Mouse (Mus musculus): ENCODE measurements around the gene Tshz2. TPM values are rescaled to one million over a fixed set of nuclear protein-coding genes. Genes with fewer than 3 reads are reported as not detected.

The Tshz2 gene
- polyA plus RNA-seq, 1 experiment from 2014 or later, result 5.3 TPM

DNA sequence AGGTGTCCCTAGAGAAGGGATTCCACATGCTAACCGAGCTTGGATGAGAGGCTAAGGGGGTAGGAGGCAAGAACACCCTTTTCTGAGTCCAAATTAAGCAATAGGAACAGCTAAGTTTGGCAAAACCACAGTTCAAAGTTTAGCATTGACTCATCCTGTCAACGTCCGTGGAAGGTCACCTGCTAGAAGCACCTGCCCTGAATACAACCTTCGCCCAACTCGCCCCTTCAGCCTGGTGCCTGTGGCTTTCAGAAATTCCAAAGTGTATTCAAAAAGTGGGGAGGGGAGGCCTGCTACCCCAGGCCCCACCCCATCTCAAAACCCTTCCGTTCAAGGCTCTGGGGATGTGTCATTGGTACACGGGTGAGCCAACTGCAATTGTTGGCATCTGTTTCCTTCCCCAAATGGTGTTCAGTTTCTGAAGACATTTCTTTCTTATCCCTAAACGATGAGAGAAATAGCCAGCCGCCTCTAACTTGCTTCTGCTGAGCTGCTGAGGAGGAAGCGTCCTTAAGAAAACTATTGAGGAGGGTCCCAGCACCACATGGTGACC is 396.6 kb downstream of the Tshz2 start:
- no peak overlapping the region for H3K27ac ChIP-seq (ENCODE audit: low read depth, low read length)
- H3K4me2 ChIP-seq, result no peak overlapping the region
- H3K4me3 ChIP-seq (ENCODE audit: low read depth, low read length), result no peak overlapping the region
- H3K9ac ChIP-seq (ENCODE audit: low read depth, low read length), result no peak overlapping the region
- no peak for ATAC-seq (replicated peaks; ENCODE audit: insufficient number of reproducible peaks, low FRiP score, low TSS enrichment)
- H3K36me3 ChIP-seq (ENCODE audit: control insufficient read depth, insufficient read depth, low read length), result no peaks in the 10 kb centered on the region
- no peaks in the 10 kb centered on the region for H3K9me3 ChIP-seq (replicated peaks; ENCODE audit: control insufficient read depth, low read length)
- no peaks in the 10 kb centered on the region for H3K4me1 ChIP-seq (ENCODE audit: control insufficient read depth, insufficient read depth, low read length)
- WGBS (ENCODE audit: insufficient replicate concordance), result 79% methylated on average over 10 of the region's 10 CpGs
- no peaks in the 10 kb centered on the region for H3K27me3 ChIP-seq (ENCODE audit: control insufficient read depth, insufficient read depth, low read length)

DNA sequence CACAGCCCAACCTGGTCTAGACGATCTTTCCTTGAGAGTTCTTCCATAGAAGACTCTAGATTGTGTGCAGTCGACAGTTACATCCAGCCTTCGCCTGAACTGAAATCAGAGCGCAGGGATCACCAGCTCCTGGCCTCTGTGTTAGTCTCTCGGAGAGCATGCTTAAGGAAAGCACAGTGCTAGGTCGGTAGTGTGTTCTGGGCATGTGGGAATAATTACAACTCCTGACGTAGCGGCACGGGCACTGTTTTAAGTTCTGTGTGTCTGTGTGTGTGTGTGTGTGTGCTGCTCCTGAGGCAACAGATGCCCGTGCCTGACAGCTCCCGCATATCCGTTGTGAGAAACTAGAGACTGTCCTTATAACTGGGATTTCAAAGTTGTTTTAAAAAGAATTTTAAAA is 398.4 kb downstream of the Tshz2 start:
- 89% methylated on average over 12 of the region's 12 CpGs for WGBS (ENCODE audit: insufficient replicate concordance)
- no peaks in the 10 kb centered on the region for H3K36me3 ChIP-seq (ENCODE audit: control insufficient read depth, insufficient read depth, low read length)
- no peak overlapping the region for H3K9ac ChIP-seq (ENCODE audit: low read depth, low read length)
- H3K4me2 ChIP-seq, result no peak overlapping the region
- no peaks in the 10 kb centered on the region for H3K4me1 ChIP-seq (ENCODE audit: control insufficient read depth, insufficient read depth, low read length)
- H3K9me3 ChIP-seq (replicated peaks; ENCODE audit: control insufficient read depth, low read length), result no peaks in the 10 kb centered on the region
- no peaks in the 10 kb centered on the region for H3K27me3 ChIP-seq (ENCODE audit: control insufficient read depth, insufficient read depth, low read length)
- no peak overlapping the region for H3K27ac ChIP-seq (ENCODE audit: low read depth, low read length)
- no peak for ATAC-seq (replicated peaks; ENCODE audit: insufficient number of reproducible peaks, low FRiP score, low TSS enrichment)
- no peak overlapping the region for H3K4me3 ChIP-seq (ENCODE audit: low read depth, low read length)

DNA sequence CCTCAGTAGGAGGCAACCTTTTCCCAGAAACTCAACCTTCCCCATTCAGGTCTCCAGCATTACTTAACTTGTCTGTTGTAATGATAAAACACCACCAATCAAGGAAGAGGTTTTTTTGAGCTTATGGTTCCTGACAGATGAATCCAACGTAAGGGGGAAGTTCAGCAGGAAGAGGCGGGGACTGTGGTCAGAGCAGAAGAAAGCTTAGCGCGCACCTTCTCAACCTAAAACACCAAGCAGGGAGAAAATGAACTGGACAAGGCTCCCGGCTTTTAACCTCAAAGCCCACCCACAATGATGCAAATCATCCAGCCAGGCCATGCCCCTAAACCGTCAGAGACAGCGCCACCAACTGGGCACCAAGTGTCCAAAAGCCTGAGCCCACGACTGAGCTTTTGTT is 399.1 kb downstream of the Tshz2 start:
- Histone ChIP-seq H3K36me3 (ENCODE audit: control insufficient read depth, insufficient read depth, low read length) (no peaks in the 10 kb centered on the region), H3K9me3 (replicated peaks; ENCODE audit: control insufficient read depth, low read length) (no peaks in the 10 kb centered on the region), H3K27me3 (ENCODE audit: control insufficient read depth, insufficient read depth, low read length) (no peaks in the 10 kb centered on the region), H3K4me3 (ENCODE audit: low read depth, low read length) (no peak overlapping the region), H3K27ac (ENCODE audit: low read depth, low read length) (no peak overlapping the region), H3K4me1 (ENCODE audit: control insufficient read depth, insufficient read depth, low read length) (no peaks in the 10 kb centered on the region), H3K4me2 (no peak overlapping the region), H3K9ac (ENCODE audit: low read depth, low read length) (no peak overlapping the region)
- WGBS (ENCODE audit: insufficient replicate concordance), result 75% methylated on average over 8 of the region's 8 CpGs
- ATAC-seq (replicated peaks; ENCODE audit: insufficient number of reproducible peaks, low FRiP score, low TSS enrichment), result no peak

DNA sequence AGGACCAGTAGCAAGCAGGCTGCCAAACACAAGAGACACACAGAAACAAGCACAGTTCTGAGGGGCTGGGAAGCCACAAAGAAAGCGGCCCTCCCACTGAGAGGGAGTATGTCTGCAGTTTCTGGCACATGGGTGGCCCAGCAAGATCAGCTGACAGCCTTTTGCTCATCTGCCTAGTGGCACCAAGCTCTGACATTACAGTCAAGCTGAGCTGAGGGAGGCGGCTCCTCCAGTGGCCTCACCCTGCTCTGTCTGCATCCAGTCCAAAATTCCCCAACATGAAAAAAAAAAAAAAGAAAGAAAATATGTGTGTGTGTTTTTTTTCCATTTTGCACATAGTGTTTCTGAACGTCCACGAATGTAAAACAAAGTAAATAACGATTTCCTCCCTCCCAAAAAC is 400.4 kb downstream of the Tshz2 start:
- 62% methylated on average over 5 of the region's 5 CpGs for WGBS (ENCODE audit: insufficient replicate concordance)
- no peaks in the 10 kb centered on the region for H3K36me3 ChIP-seq (ENCODE audit: control insufficient read depth, insufficient read depth, low read length)
- ATAC-seq (replicated peaks; ENCODE audit: insufficient number of reproducible peaks, low FRiP score, low TSS enrichment), result no peak
- H3K4me3 ChIP-seq (ENCODE audit: low read depth, low read length), result no peak overlapping the region
- no peaks in the 10 kb centered on the region for H3K4me1 ChIP-seq (ENCODE audit: control insufficient read depth, insufficient read depth, low read length)
- H3K9ac ChIP-seq (ENCODE audit: low read depth, low read length), result no peak overlapping the region
- H3K27ac ChIP-seq (ENCODE audit: low read depth, low read length), result no peak overlapping the region
- no peaks in the 10 kb centered on the region for H3K27me3 ChIP-seq (ENCODE audit: control insufficient read depth, insufficient read depth, low read length)
- H3K9me3 ChIP-seq (replicated peaks; ENCODE audit: control insufficient read depth, low read length), result no peaks in the 10 kb centered on the region
- no peak overlapping the region for H3K4me2 ChIP-seq

DNA sequence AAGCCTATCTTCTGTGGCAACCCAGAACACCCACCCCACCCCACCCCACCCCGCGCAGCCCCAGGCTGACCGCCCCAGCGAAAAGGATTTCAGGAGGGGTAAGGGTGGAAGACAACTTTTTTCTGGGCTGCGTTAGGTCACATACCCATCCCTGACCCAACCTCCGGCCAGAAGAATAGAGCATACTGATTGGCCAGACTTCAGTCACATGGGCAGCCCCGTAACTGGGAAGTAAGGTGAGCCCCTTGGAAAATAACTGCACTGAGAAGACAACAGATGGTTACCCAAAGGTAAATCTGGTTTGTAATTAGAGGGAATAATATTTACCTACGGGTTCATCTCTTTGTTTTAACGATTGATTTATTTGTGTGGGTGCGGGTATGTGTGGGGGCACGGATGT is 402.0 kb downstream of the Tshz2 start:
- no peak overlapping the region for H3K4me3 ChIP-seq (ENCODE audit: low read depth, low read length)
- no peaks in the 10 kb centered on the region for H3K4me1 ChIP-seq (ENCODE audit: control insufficient read depth, insufficient read depth, low read length)
- no peaks in the 10 kb centered on the region for H3K9me3 ChIP-seq (replicated peaks; ENCODE audit: control insufficient read depth, low read length)
- no peak overlapping the region for H3K9ac ChIP-seq (ENCODE audit: low read depth, low read length)
- WGBS (ENCODE audit: insufficient replicate concordance), result 88% methylated on average over 11 of the region's 11 CpGs
- no peak overlapping the region for H3K27ac ChIP-seq (ENCODE audit: low read depth, low read length)
- no peak overlapping the region for H3K4me2 ChIP-seq
- no peaks in the 10 kb centered on the region for H3K27me3 ChIP-seq (ENCODE audit: control insufficient read depth, insufficient read depth, low read length)
- no peaks in the 10 kb centered on the region for H3K36me3 ChIP-seq (ENCODE audit: control insufficient read depth, insufficient read depth, low read length)
- ATAC-seq (replicated peaks; ENCODE audit: insufficient number of reproducible peaks, low FRiP score, low TSS enrichment), result no peak

DNA sequence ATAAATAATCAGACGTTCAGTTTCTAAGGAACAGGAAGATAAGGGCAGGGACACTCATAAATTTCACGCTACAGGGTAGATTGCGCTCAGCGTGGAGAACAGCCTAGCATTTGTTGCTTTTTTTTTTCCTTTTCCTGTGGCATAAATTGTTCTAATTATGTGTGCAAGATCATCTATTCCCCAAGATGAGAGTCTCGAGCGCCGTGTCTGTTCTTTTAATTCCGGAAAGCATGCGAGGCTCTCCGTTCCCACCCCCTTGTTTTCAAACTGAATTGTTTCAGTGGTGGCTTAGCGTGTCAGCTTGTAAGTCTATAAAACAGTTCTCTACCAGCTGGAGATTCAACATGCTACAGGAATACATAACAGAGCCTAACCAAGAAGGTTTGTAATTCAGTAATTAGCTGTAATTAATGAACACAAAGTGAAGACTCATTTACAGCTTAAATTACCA is 404.0 kb downstream of the Tshz2 start:
- H3K4me2 ChIP-seq, result no peak overlapping the region
- no peaks in the 10 kb centered on the region for H3K9me3 ChIP-seq (replicated peaks; ENCODE audit: control insufficient read depth, low read length)
- no peak overlapping the region for H3K27ac ChIP-seq (ENCODE audit: low read depth, low read length)
- ATAC-seq (replicated peaks; ENCODE audit: insufficient number of reproducible peaks, low FRiP score, low TSS enrichment), result no peak
- no peak overlapping the region for H3K4me3 ChIP-seq (ENCODE audit: low read depth, low read length)
- 79% methylated on average over 11 of the region's 11 CpGs for WGBS (ENCODE audit: insufficient replicate concordance)
- H3K36me3 ChIP-seq (ENCODE audit: control insufficient read depth, insufficient read depth, low read length), result no peaks in the 10 kb centered on the region
- no peaks in the 10 kb centered on the region for H3K4me1 ChIP-seq (ENCODE audit: control insufficient read depth, insufficient read depth, low read length)
- H3K9ac ChIP-seq (ENCODE audit: low read depth, low read length), result no peak overlapping the region
- no peaks in the 10 kb centered on the region for H3K27me3 ChIP-seq (ENCODE audit: control insufficient read depth, insufficient read depth, low read length)

DNA sequence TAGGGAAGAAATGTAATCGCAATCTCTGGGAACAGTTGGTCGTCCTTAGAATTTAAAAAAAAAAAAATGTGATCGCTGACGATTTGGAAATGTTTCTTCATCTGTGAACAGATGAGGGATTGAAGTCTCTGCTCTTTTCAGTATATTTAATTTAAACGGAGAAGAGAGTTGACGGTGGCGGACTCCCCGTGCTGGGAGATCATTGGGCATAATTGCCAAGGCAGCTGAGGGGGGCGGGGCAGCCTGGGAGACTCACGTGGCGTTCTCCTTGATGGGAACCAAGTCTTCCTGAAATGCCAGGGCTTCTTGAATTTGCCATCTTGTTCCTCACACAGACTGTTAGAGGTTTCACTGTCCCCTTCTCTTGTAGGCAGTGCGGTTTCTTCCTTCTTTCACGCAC is 404.5 kb downstream of the Tshz2 start:
- no peaks in the 10 kb centered on the region for H3K4me1 ChIP-seq (ENCODE audit: control insufficient read depth, insufficient read depth, low read length)
- H3K9ac ChIP-seq (ENCODE audit: low read depth, low read length), result no peak overlapping the region
- no peak overlapping the region for H3K4me3 ChIP-seq (ENCODE audit: low read depth, low read length)
- 74% methylated on average over 13 of the region's 13 CpGs for WGBS (ENCODE audit: insufficient replicate concordance)
- no peaks in the 10 kb centered on the region for H3K27me3 ChIP-seq (ENCODE audit: control insufficient read depth, insufficient read depth, low read length)
- no peak for ATAC-seq (replicated peaks; ENCODE audit: insufficient number of reproducible peaks, low FRiP score, low TSS enrichment)
- H3K4me2 ChIP-seq, result no peak overlapping the region
- no peaks in the 10 kb centered on the region for H3K9me3 ChIP-seq (replicated peaks; ENCODE audit: control insufficient read depth, low read length)
- H3K27ac ChIP-seq (ENCODE audit: low read depth, low read length), result no peak overlapping the region
- H3K36me3 ChIP-seq (ENCODE audit: control insufficient read depth, insufficient read depth, low read length), result no peaks in the 10 kb centered on the region

DNA sequence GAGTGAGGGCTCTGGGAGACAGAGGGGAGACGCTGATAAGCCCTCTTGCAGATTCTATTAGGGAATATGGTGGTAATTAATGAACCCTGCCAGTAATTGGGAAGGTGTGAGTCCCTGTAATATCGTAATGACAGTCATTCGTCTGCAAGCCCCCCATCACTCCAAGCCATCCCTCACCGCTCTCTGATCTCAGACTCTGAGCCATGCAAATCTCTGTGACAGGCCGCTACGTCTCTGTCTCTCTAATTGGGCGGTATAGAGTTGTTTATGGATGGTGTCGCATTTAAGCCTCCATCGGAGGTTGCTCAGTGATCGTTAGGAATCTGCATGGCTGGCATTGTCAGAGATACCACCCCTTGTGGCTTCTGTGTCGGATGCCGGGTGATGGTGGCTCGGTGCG is 407.0 kb downstream of the Tshz2 start:
- no peaks in the 10 kb centered on the region for H3K27me3 ChIP-seq (ENCODE audit: control insufficient read depth, insufficient read depth, low read length)

DNA sequence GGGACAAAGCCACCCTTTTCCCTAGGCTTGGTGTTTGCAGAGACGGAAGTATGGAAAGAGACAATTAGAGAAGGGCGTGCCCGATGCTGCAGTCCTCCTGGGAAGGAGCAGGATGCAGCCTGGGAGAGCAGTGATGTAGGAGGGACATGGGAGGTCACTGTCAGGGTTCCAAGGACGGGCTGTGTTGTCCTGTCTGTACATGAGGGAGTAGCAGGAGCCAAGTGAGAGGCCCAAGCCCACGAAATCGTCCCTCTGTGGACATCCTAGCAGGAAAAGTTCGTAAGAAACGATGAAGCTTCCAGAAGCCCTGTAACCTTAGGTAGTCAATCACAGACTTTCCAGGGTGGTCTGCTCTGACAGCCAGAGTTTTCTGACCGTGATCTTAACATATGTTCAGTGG is 408.3 kb downstream of the Tshz2 start:
- Histone ChIP-seq H3K4me2 (no peak overlapping the region), H3K4me1 (ENCODE audit: control insufficient read depth, insufficient read depth, low read length) (no peaks in the 10 kb centered on the region), H3K9me3 (replicated peaks; ENCODE audit: control insufficient read depth, low read length) (peaks cover 3% of the 10 kb centered on the region; the same call in 1 of the 2 replicates), H3K27me3 (ENCODE audit: control insufficient read depth, insufficient read depth, low read length) (no peaks in the 10 kb centered on the region), H3K9ac (ENCODE audit: low read depth, low read length) (no peak overlapping the region), H3K36me3 (ENCODE audit: control insufficient read depth, insufficient read depth, low read length) (no peaks in the 10 kb centered on the region), H3K4me3 (ENCODE audit: low read depth, low read length) (no peak overlapping the region), H3K27ac (ENCODE audit: low read depth, low read length) (no peak overlapping the region)
- no peak for ATAC-seq (replicated peaks; ENCODE audit: insufficient number of reproducible peaks, low FRiP score, low TSS enrichment)
- 52% methylated on average over 9 of the region's 9 CpGs for WGBS (ENCODE audit: insufficient replicate concordance)

More for the DNA sequence above, 407.0 kb downstream of the Tshz2 start:
- Histone ChIP-seq H3K4me3 (ENCODE audit: low read depth, low read length) (no peak overlapping the region), H3K36me3 (ENCODE audit: control insufficient read depth, insufficient read depth, low read length) (no peaks in the 10 kb centered on the region), H3K4me1 (ENCODE audit: control insufficient read depth, insufficient read depth, low read length) (no peaks in the 10 kb centered on the region), H3K4me2 (no peak overlapping the region), H3K9ac (ENCODE audit: low read depth, low read length) (no peak overlapping the region), H3K27ac (ENCODE audit: low read depth, low read length) (no peak overlapping the region), H3K9me3 (replicated peaks; ENCODE audit: control insufficient read depth, low read length) (no peaks in the 10 kb centered on the region)
- ATAC-seq (replicated peaks; ENCODE audit: insufficient number of reproducible peaks, low FRiP score, low TSS enrichment), result no peak
- WGBS (ENCODE audit: insufficient replicate concordance), result 75% methylated on average over 14 of the region's 14 CpGs

Measured in heart, embryonic 11.5 days (tissue).